Mouse (Mus musculus): ENCODE measurements around the gene Hoxd12. TPM values are rescaled to one million over a fixed set of nuclear protein-coding genes. Genes with fewer than 3 reads are reported as not detected.

Hoxd12 gene
- polyA plus RNA-seq, 1 experiment: not detected

DNA sequence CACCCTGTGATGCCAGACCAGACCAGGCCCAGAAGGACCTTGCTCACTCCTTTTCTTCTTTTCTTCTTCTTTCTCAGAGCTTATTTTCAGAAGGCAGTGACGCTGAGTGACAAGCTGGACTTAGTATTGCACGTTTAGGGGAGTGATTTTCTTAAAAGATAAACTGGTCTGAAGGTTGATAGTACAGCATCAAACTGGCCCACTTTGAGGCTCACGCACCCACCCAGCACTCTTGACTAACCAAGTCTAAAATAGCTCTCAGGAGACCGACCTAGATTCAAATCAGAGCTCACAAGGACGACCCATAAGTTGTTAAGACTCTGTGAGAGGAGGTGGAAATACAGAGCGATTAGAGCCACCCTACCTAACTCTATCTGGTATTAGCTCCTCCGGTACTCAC lies 8.4 kb upstream of the Hoxd12 start:
- 6% methylated on average over 7 of the region's 7 CpGs for WGBS
- Histone ChIP-seq H3K27me3 (ENCODE audit: control insufficient read depth, insufficient read depth, low read length) (peaks cover 66% of the 10 kb centered on the region), H3K4me3 (ENCODE audit: low read depth, low read length) (no peak overlapping the region), H3K27ac (ENCODE audit: insufficient read depth, low read depth, low read length) (no peak overlapping the region), H3K4me1 (ENCODE audit: control insufficient read depth, insufficient read depth, insufficient read length, low read length) (peaks cover 7% of the 10 kb centered on the region), H3K36me3 (ENCODE audit: control insufficient read depth, insufficient read depth, low read length) (no peaks in the 10 kb centered on the region)
- TF ChIP-seq CTCF (IDR thresholded peaks at IDR 0.05; ENCODE audit: extremely low read depth, insufficient read length, insufficient replicate concordance, low read depth, low read length) (no peak), POLR2A (IDR thresholded peaks at IDR 0.05; ENCODE audit: low read depth, low read length) (no peak)

DNA sequence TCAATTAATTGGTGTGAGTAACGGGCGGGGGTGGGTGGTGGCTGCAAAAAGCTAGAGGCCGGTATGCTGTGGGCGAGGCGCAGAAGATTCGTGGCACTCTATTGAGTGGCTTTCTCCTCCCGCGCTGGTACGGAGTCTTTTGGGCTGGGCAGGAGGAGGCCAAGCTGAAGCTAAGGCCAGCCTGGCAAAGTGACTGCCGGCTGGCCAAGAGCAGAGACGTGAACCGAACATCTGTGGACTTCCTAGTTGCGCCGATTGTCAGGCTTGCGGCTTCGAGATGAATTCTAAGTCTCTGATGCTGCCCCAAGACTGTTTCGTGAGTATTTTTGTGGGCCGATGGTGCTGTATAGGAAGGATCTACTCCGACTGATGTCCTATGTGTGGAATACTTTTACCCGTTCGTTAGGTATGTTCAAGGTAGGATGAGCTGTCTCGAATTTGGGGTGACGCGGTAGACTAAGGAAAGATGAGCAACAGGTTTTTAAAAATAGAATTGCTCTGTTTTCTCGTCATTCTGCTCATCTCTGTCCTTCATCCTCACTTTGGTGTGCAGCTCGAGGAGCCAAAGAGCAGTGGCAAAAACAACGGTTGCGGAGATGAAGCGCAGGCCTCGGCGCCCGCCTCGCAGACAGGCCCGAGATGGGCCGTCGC lies 7.5 kb upstream of the Hoxd12 start:
- Histone ChIP-seq H3K27me3 (ENCODE audit: control insufficient read depth, insufficient read depth, low read length) (peaks cover 64% of the 10 kb centered on the region), H3K36me3 (ENCODE audit: control insufficient read depth, insufficient read depth, low read length) (no peaks in the 10 kb centered on the region), H3K4me3 (ENCODE audit: low read depth, low read length) (no peak overlapping the region), H3K4me1 (ENCODE audit: control insufficient read depth, insufficient read depth, insufficient read length, low read length) (peaks cover 7% of the 10 kb centered on the region), H3K27ac (ENCODE audit: insufficient read depth, low read depth, low read length) (no peak overlapping the region)
- no peak for TF ChIP-seq CTCF (IDR thresholded peaks at IDR 0.05; ENCODE audit: extremely low read depth, insufficient read length, insufficient replicate concordance, low read depth, low read length)
- no peak for TF ChIP-seq POLR2A (IDR thresholded peaks at IDR 0.05; ENCODE audit: low read depth, low read length)
- 6% methylated on average over 36 of the region's 36 CpGs for WGBS

DNA sequence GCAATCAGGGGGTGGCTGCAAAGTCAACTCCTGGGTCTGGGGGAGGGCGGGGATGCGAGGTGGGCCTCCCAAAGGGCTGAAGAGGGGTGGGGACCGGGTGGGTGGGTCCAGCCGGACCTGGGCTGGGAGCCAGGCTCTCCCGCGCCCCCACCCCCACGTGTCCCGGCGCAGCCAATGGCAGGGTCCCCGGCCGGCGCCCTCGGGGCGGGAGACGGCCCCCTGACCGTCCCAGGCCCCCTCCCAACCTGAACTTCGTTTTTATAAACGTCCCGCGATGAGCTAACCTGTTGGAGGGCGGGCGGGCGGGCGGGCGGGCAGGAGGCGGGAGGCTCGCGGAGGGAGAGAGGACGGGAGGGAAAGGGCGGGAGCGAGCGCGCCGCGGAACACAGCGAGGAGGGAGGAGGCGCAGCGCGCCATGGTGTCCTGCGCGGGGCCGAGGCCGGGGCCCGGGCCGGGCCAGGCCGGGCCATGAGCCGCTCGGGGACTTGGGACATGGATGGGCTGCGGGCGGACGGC lies 6.9 kb upstream of the Hoxd12 start, which contains the start of gene Hoxd13:
TSS of gene Hoxd13 (plus strand) at position 469 of the 516 bp plus-strand sequence.
- peaks cover 69% of the 10 kb centered on the region for H3K27me3 ChIP-seq (ENCODE audit: control insufficient read depth, insufficient read depth, low read length)
- H3K4me3 ChIP-seq (ENCODE audit: low read depth, low read length): peak within 1 kb of the TSS; percentile 41
- H3K4me1 ChIP-seq (ENCODE audit: control insufficient read depth, insufficient read depth, insufficient read length, low read length): peaks cover 10% of the 10 kb centered on the region
- H3K27ac ChIP-seq (ENCODE audit: insufficient read depth, low read depth, low read length): no peak within 1 kb of the TSS
- TF ChIP-seq CTCF (IDR thresholded peaks at IDR 0.05; ENCODE audit: extremely low read depth, insufficient read length, insufficient replicate concordance, low read depth, low read length) (no peak), POLR2A (IDR thresholded peaks at IDR 0.05; ENCODE audit: low read depth, low read length) (no peak)
- WGBS: under 1% methylated on average over 39 of the region's 51 CpGs
- H3K36me3 ChIP-seq (ENCODE audit: control insufficient read depth, insufficient read depth, low read length): no peaks in the 10 kb centered on the region

DNA sequence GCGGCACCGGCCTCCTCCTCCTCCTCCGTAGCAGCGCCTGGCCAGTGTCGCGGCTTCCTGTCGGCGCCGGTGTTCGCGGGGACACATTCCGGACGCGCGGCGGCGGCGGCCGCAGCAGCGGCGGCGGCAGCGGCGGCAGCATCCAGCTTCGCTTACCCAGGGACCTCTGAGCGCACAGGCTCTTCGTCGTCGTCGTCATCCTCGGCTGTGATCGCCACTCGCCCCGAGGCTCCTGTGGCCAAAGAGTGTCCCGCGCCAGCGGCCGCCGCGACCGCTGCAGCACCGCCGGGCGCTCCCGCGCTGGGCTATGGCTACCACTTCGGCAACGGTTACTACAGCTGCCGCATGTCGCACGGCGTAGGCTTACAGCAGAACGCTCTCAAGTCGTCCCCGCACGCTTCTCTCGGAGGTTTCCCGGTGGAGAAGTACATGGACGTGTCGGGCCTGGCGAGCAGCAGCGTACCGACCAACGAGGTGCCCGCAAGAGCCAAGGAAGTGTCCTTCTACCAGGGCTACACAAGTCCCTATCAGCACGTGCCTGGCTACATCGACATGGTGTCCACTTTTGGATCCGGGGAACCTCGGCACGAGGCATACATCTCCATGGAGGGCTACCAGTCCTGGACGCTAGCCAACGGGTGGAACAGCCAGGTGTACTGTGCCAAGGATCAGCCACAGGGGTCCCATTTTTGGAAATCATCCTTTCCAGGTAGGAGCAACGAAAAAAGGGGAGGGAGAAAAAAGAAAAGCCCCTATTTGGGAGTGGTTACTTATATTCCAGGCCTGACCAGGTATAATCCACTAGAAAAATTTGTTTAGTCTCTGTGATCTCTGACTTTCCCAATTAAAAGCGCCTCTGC lies 6.2 kb upstream of the Hoxd12 start:
- no peaks in the 10 kb centered on the region for H3K36me3 ChIP-seq (ENCODE audit: control insufficient read depth, insufficient read depth, low read length)

DNA sequence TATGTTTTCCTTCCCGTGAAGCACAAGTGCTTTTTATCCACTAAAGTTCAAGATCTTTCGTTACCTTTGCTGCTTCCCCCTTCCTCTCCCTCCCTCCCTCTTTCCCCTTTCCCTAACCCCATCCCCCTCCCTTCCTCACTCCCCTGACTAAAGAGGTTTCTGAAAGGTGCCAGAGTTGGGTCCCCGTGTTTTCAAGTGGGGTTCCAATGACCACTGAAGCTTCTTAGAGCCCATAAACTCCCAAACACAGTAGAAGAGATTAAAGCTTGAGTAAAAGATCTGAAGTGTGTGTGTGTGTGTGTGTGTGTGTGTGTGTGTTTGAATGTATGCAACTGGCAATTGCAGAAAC lies 5.6 kb upstream of the Hoxd12 start:
- H3K4me1 ChIP-seq (ENCODE audit: control insufficient read depth, insufficient read depth, insufficient read length, low read length): peaks cover 10% of the 10 kb centered on the region
- H3K36me3 ChIP-seq (ENCODE audit: control insufficient read depth, insufficient read depth, low read length): no peaks in the 10 kb centered on the region
- H3K4me3 ChIP-seq (ENCODE audit: low read depth, low read length): no peak overlapping the region
- no peak for TF ChIP-seq CTCF (IDR thresholded peaks at IDR 0.05; ENCODE audit: extremely low read depth, insufficient read length, insufficient replicate concordance, low read depth, low read length)
- TF ChIP-seq POLR2A (IDR thresholded peaks at IDR 0.05; ENCODE audit: low read depth, low read length): no peak
- WGBS: 6% methylated on average over 3 of the region's 3 CpGs
- peaks cover 74% of the 10 kb centered on the region for H3K27me3 ChIP-seq (ENCODE audit: control insufficient read depth, insufficient read depth, low read length)
- no peak overlapping the region for H3K27ac ChIP-seq (ENCODE audit: insufficient read depth, low read depth, low read length)

More for the DNA sequence above, 6.2 kb upstream of the Hoxd12 start:
- Histone ChIP-seq H3K4me3 (ENCODE audit: low read depth, low read length) (peak overlapping the region; percentile 41), H3K27me3 (ENCODE audit: control insufficient read depth, insufficient read depth, low read length) (peaks cover 70% of the 10 kb centered on the region), H3K4me1 (ENCODE audit: control insufficient read depth, insufficient read depth, insufficient read length, low read length) (peaks cover 10% of the 10 kb centered on the region), H3K27ac (ENCODE audit: insufficient read depth, low read depth, low read length) (no peak overlapping the region)
- TF ChIP-seq CTCF (IDR thresholded peaks at IDR 0.05; ENCODE audit: extremely low read depth, insufficient read length, insufficient replicate concordance, low read depth, low read length) (no peak), POLR2A (IDR thresholded peaks at IDR 0.05; ENCODE audit: low read depth, low read length) (0 out of 2 replicates have a peak, but pooled peaks have one; percentile 6)
- under 1% methylated on average over 71 of the region's 74 CpGs for WGBS

DNA sequence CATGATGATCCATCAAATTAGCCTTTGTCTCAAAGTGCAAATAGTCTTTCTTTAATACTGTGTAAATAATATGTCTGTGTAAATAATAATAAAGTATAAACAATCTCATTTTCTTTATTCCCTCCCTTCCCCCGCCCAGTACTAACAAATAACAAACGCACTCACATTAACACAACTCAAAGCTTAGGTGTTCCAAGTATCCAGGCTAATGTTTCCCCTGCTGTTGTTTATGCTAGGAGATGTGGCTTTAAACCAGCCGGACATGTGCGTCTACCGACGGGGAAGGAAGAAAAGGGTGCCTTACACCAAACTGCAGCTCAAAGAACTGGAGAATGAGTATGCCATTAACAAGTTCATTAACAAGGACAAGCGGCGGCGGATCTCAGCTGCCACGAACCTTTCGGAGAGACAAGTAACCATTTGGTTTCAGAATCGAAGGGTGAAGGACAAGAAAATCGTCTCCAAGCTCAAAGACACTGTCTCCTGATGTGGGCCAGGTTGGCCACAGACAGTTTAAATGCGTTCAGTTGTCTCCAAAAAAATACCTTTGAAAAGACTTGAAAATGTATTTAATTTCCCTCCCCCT lies 5.1 kb upstream of the Hoxd12 start:
- H3K4me1 ChIP-seq (ENCODE audit: control insufficient read depth, insufficient read depth, insufficient read length, low read length): peaks cover 10% of the 10 kb centered on the region
- peaks cover 74% of the 10 kb centered on the region for H3K27me3 ChIP-seq (ENCODE audit: control insufficient read depth, insufficient read depth, low read length)
- 6% methylated on average over 14 of the region's 14 CpGs for WGBS
- TF ChIP-seq CTCF (IDR thresholded peaks at IDR 0.05; ENCODE audit: extremely low read depth, insufficient read length, insufficient replicate concordance, low read depth, low read length): no peak
- TF ChIP-seq POLR2A (IDR thresholded peaks at IDR 0.05; ENCODE audit: low read depth, low read length): no peak
- H3K36me3 ChIP-seq (ENCODE audit: control insufficient read depth, insufficient read depth, low read length): no peaks in the 10 kb centered on the region
- no peak overlapping the region for H3K4me3 ChIP-seq (ENCODE audit: low read depth, low read length)
- no peak overlapping the region for H3K27ac ChIP-seq (ENCODE audit: insufficient read depth, low read depth, low read length)
